Mouse (Mus musculus): ENCODE results near the gene Aars. TPM values are rescaled to one million over a fixed set of nuclear protein-coding genes. Genes with fewer than 3 reads are reported as not detected.

Aars gene
- 27.4 TPM for polyA plus RNA-seq (2014; fragmentation: Illumina TruSeq; extraction: RNeasy Lipid Tissue Mini Kit (QIAGEN cat#74804); ENCODE audit: low read depth, low replicate concordance)

GRCm38 (mm10) chr8:111032916-111033315 lies at the start of gene Aars:
Gene Aars (plus strand): TSS chr8:111033144.

GRCm38 (mm10) chr8:110997547-110998531 lies 35.1 kb upstream of the Aars start, which contains the start of gene Ddx19a:
Gene Ddx19a (minus strand): TSS chr8:110997800.

GRCm38 (mm10) chr8:111031572-111031971 lies 1.4 kb upstream of the Aars start, which contains the start of gene Ddx19b:
Gene Ddx19b (minus strand): TSS chr8:111031751.

GRCm38 (mm10) chr8:111056158-111056663 lies 23.3 kb downstream of the Aars start, which contains the start of gene Exosc6:
Gene Exosc6 (plus strand): TSS chr8:111056339.

GRCm38 (mm10) chr8:111092326-111092725 lies 59.4 kb downstream of the Aars start, which contains the start of gene Clec18a:
Gene Clec18a (minus strand): TSS chr8:111092426.

GRCm38 (mm10) chr8:111093865-111094718 lies 61.1 kb downstream of the Aars start, which contains the start of gene Pdpr:
Gene Pdpr (plus strand): TSS chr8:111094630.

Other genes starting within 250 kb of the Aars start
- 4.9 TPM for gene Il34, start 227.2 kb upstream of the Aars start, polyA plus RNA-seq (2014; fragmentation: Illumina TruSeq; extraction: RNeasy Lipid Tissue Mini Kit (QIAGEN cat#74804); ENCODE audit: low read depth, low replicate concordance)
- 54.9 TPM for gene Cog4, start 186.5 kb upstream of the Aars start, polyA plus RNA-seq (2014; fragmentation: Illumina TruSeq; extraction: RNeasy Lipid Tissue Mini Kit (QIAGEN cat#74804); ENCODE audit: low read depth, low replicate concordance)
- 30.5 TPM for gene Sf3b3, start 186.4 kb upstream of the Aars start, polyA plus RNA-seq (2014; fragmentation: Illumina TruSeq; extraction: RNeasy Lipid Tissue Mini Kit (QIAGEN cat#74804); ENCODE audit: low read depth, low replicate concordance)
- gene Fuk, start 130.7 kb upstream of the Aars start, polyA plus RNA-seq (2014; fragmentation: Illumina TruSeq; extraction: RNeasy Lipid Tissue Mini Kit (QIAGEN cat#74804); ENCODE audit: low read depth, low replicate concordance), result 4.2 TPM
- 14.7 TPM for gene St3gal2, start 113.2 kb upstream of the Aars start, polyA plus RNA-seq (2014; fragmentation: Illumina TruSeq; extraction: RNeasy Lipid Tissue Mini Kit (QIAGEN cat#74804); ENCODE audit: low read depth, low replicate concordance)
- gene Ddx19a, start 35.3 kb upstream of the Aars start, polyA plus RNA-seq (2014; fragmentation: Illumina TruSeq; extraction: RNeasy Lipid Tissue Mini Kit (QIAGEN cat#74804); ENCODE audit: low read depth, low replicate concordance), result 27.1 TPM
- gene Ddx19b, start 1.4 kb upstream of the Aars start, polyA plus RNA-seq (2014; fragmentation: Illumina TruSeq; extraction: RNeasy Lipid Tissue Mini Kit (QIAGEN cat#74804); ENCODE audit: low read depth, low replicate concordance), result 7.5 TPM
- gene Exosc6, start 23.2 kb downstream of the Aars start, polyA plus RNA-seq (2014; fragmentation: Illumina TruSeq; extraction: RNeasy Lipid Tissue Mini Kit (QIAGEN cat#74804); ENCODE audit: low read depth, low replicate concordance), result not detected
- 2.8 TPM for gene Clec18a, start 59.3 kb downstream of the Aars start, polyA plus RNA-seq (2014; fragmentation: Illumina TruSeq; extraction: RNeasy Lipid Tissue Mini Kit (QIAGEN cat#74804); ENCODE audit: low read depth, low replicate concordance)
- gene Pdpr, start 61.5 kb downstream of the Aars start, polyA plus RNA-seq (2014; fragmentation: Illumina TruSeq; extraction: RNeasy Lipid Tissue Mini Kit (QIAGEN cat#74804); ENCODE audit: low read depth, low replicate concordance), result 52.7 TPM
- 57.9 TPM for gene Glg1, start 226.1 kb downstream of the Aars start, polyA plus RNA-seq (2014; fragmentation: Illumina TruSeq; extraction: RNeasy Lipid Tissue Mini Kit (QIAGEN cat#74804); ENCODE audit: low read depth, low replicate concordance)

Data from heart, adult 10 weeks (tissue).